Mouse (Mus musculus): ENCODE data around the gene Cx3cr1. TPM values are rescaled to one million over a fixed set of nuclear protein-coding genes. Genes with fewer than 3 reads are reported as not detected.

Gene Cx3cr1
- total RNA-seq, 2 experiments from 2014 or later, result 2.4 to 3.8 TPM

GRCm38 (mm10) chr9:119938496-119938895 lies 131.2 kb downstream of the Cx3cr1 start:
- DNase-seq, result no peak

GRCm38 (mm10) chr9:119937005-119937773 lies 132.5 kb downstream of the Cx3cr1 start, which contains the start of the genes Gorasp1 and Ttc21a:
Gene Gorasp1 (minus strand): TSS chr9:119937565.
Gene Ttc21a (plus strand): TSS chr9:119937606.
- DNase-seq, result peak; percentile 97

- no peak for DNase-seq
These were observed 136.0 kb downstream of the Cx3cr1 start for GRCm38 (mm10) chr9:119933675-119934074.

GRCm38 (mm10) chr9:119932358-119932757 lies 137.3 kb downstream of the Cx3cr1 start:
- peak; percentile 56 for DNase-seq

GRCm38 (mm10) chr9:119926497-119926896 lies 143.2 kb downstream of the Cx3cr1 start:
- DNase-seq, result no peak

GRCm38 (mm10) chr9:119925729-119926128 lies 143.9 kb downstream of the Cx3cr1 start:
- no peak for DNase-seq

- DNase-seq, result no peak
These were observed 144.5 kb downstream of the Cx3cr1 start for GRCm38 (mm10) chr9:119925120-119925657.

GRCm38 (mm10) chr9:119923462-119923861 lies 146.2 kb downstream of the Cx3cr1 start:
- no peak for DNase-seq

GRCm38 (mm10) chr9:119919858-119920257 lies 149.8 kb downstream of the Cx3cr1 start:
- no peak for DNase-seq

- DNase-seq, result no peak
These were observed 156.4 kb downstream of the Cx3cr1 start for GRCm38 (mm10) chr9:119913087-119913838.

GRCm38 (mm10) chr9:119909931-119910330 lies 159.7 kb downstream of the Cx3cr1 start:
- DNase-seq, result no peak

- no peak for DNase-seq
These were observed 161.0 kb downstream of the Cx3cr1 start for GRCm38 (mm10) chr9:119908708-119909107.

- no peak for DNase-seq
These were observed 167.1 kb downstream of the Cx3cr1 start for GRCm38 (mm10) chr9:119902410-119903151.

GRCm38 (mm10) chr9:119899446-119899845 lies 170.2 kb downstream of the Cx3cr1 start:
- DNase-seq, result no peak

GRCm38 (mm10) chr9:119895040-119895721 lies 174.5 kb downstream of the Cx3cr1 start:
- DNase-seq, result peak; percentile 62

GRCm38 (mm10) chr9:119894339-119895009 lies 175.2 kb downstream of the Cx3cr1 start, which contains the start of gene Wdr48:
Gene Wdr48 (plus strand): TSS chr9:119894878.
- DNase-seq, result peak; percentile 97

GRCm38 (mm10) chr9:119893881-119894280 lies 175.8 kb downstream of the Cx3cr1 start:
- DNase-seq, result no peak

- DNase-seq, result peak; percentile 32
These were observed 179.0 kb downstream of the Cx3cr1 start for GRCm38 (mm10) chr9:119890692-119891091.

- no peak for DNase-seq
These were observed 180.2 kb downstream of the Cx3cr1 start for GRCm38 (mm10) chr9:119889446-119889845.

- no peak for DNase-seq
These were observed 180.8 kb downstream of the Cx3cr1 start for GRCm38 (mm10) chr9:119888843-119889246.
